Mouse (Mus musculus) forelimb bud, embryonic 11.5 days (tissue): ENCODE data around the gene Commd1.

Source experiments
- DNase-seq: peaks from one replicate; pipeline ENCODE4 v3.0.0-alpha.2; 2012; ENCODE audit warnings: low read depth, low spot score

Commd1 gene

GRCm38 (mm10) chr11:22990393-22991126, 8.4 kb upstream of the Commd1 start, which contains the start of gene Cct4:
Cct4 (plus strand) TSS chr11:22990519.
- DNase-seq = peak; percentile 89

- DNase-seq = no peak
Observed at GRCm38 (mm10) chr11:22989786-22990185, 7.6 kb upstream of the Commd1 start.

GRCm38 (mm10) chr11:22987357-22987756, 5.2 kb upstream of the Commd1 start:
- peak; percentile 69 for DNase-seq

GRCm38 (mm10) chr11:22985510-22985909, 3.3 kb upstream of the Commd1 start:
- no peak for DNase-seq

- no peak for DNase-seq
Observed at GRCm38 (mm10) chr11:22982846-22983245, 664 bp upstream of the Commd1 start.

GRCm38 (mm10) chr11:22981543-22981950, 635 bp downstream of the Commd1 start:
- DNase-seq = no peak

- no peak for DNase-seq
Observed at GRCm38 (mm10) chr11:22981041-22981440, 1.1 kb downstream of the Commd1 start.

- no peak for DNase-seq
Observed at GRCm38 (mm10) chr11:22979221-22979620, 3.0 kb downstream of the Commd1 start.

- no peak for DNase-seq
Observed at GRCm38 (mm10) chr11:22978711-22979110, 3.5 kb downstream of the Commd1 start.

- no peak for DNase-seq
Observed at GRCm38 (mm10) chr11:22978215-22978614, 4.0 kb downstream of the Commd1 start.

- DNase-seq = no peak
Observed at GRCm38 (mm10) chr11:22973599-22973998, 8.6 kb downstream of the Commd1 start.

- peak; percentile 80 for DNase-seq
Observed at GRCm38 (mm10) chr11:22972746-22973526, 9.2 kb downstream of the Commd1 start.

- DNase-seq = peak; percentile 53
Observed at GRCm38 (mm10) chr11:22971835-22972709, 10.1 kb downstream of the Commd1 start, which contains the start of gene Zrsr1. Zrsr1 (plus strand) TSS chr11:22972005.

GRCm38 (mm10) chr11:22970546-22970945, 11.6 kb downstream of the Commd1 start:
- no peak for DNase-seq

- DNase-seq = no peak
Observed at GRCm38 (mm10) chr11:22969486-22969885, 12.7 kb downstream of the Commd1 start.

- no peak for DNase-seq
Observed at GRCm38 (mm10) chr11:22965503-22965902, 16.7 kb downstream of the Commd1 start.

GRCm38 (mm10) chr11:22964401-22964800, 17.8 kb downstream of the Commd1 start:
- no peak for DNase-seq

- no peak for DNase-seq
Observed at GRCm38 (mm10) chr11:22962101-22962500, 20.1 kb downstream of the Commd1 start.

GRCm38 (mm10) chr11:22957791-22958374, 24.3 kb downstream of the Commd1 start:
- DNase-seq = no peak

GRCm38 (mm10) chr11:22956830-22957229, 25.4 kb downstream of the Commd1 start:
- no peak for DNase-seq

- DNase-seq = no peak
Observed at GRCm38 (mm10) chr11:22956346-22956745, 25.8 kb downstream of the Commd1 start.
